Mouse (Mus musculus) ES-E14 (cell line): ENCODE measurements around the gene Mapkap1. TPM values are rescaled to one million over a fixed set of nuclear protein-coding genes. Genes with fewer than 3 reads are reported as not detected.

Source experiments
- DNase-seq: peaks from one replicate; pipeline ENCODE4 v3.0.0-alpha.2; 2013; ENCODE audit warnings: low read depth, low spot score
- H3K27ac ChIP-seq: 2 replicates; pipeline ENCODE4 v1.5.1; 2012; ENCODE audit warnings: low read depth, mild to moderate bottlenecking, low read length, moderate library complexity, mixed read lengths; ENCODE audit not compliant: poor library complexity, insufficient read depth, severe bottlenecking
- H3K36me3 ChIP-seq: 2 replicates; pipeline ENCODE4 v1.6.1; 2012; ENCODE audit warnings: mild to moderate bottlenecking, low read length, moderate library complexity, mixed read lengths; ENCODE audit not compliant: control insufficient read depth, poor library complexity, insufficient read depth, severe bottlenecking
- H3K4me1 ChIP-seq, 2 experiments: fragments of 150-350 bp in 1 of 2; sonication (generic) in 1 of 2; 2 replicates each; pipeline ENCODE4 v1.6.1; 2012; ENCODE audit warnings: low read length in 2 of 2, mild to moderate bottlenecking in 1 of 2, mixed read lengths in 1 of 2; ENCODE audit not compliant: control insufficient read depth in 2 of 2, insufficient read depth in 2 of 2, poor library complexity in 1 of 2
- H3K4me3 ChIP-seq, 2 experiments: fragments of 150-350 bp in 1 of 2; sonication (generic) in 1 of 2; 2 replicates each; pipeline ENCODE4 v1.5.1; 2012; ENCODE audit warnings: low read length in 2 of 2, low read depth in 1 of 2, mild to moderate bottlenecking in 1 of 2, mixed read lengths in 1 of 2; ENCODE audit not compliant: insufficient read depth in 1 of 2, poor library complexity in 1 of 2, severe bottlenecking in 1 of 2
- H3K9ac ChIP-seq: 2 replicates; pipeline ENCODE4 v1.6.1; 2012; ENCODE audit warnings: low read depth, mild to moderate bottlenecking, low read length, mixed read lengths; ENCODE audit not compliant: poor library complexity, insufficient read depth, severe bottlenecking
- H3K9me3 ChIP-seq: fragments of 150-350 bp; sonication (generic); 2 replicates; pipeline ENCODE4 v1.6.1; 2012; ENCODE audit warnings: low read depth, mild to moderate bottlenecking, low read length; ENCODE audit not compliant: control insufficient read depth, insufficient read depth
- CHD2 ChIP-seq: IDR thresholded peaks from 2 replicates; pipeline ENCODE4 v1.6.1; 2014; ENCODE audit warnings: mild to moderate bottlenecking, low read depth, low read length, inconsistent platforms
- HCFC1 ChIP-seq: IDR thresholded peaks from 2 replicates; pipeline ENCODE4 v1.6.1; 2012; ENCODE audit warnings: low read length, inconsistent platforms, borderline replicate concordance; ENCODE audit not compliant: insufficient read depth
- MAFK ChIP-seq: IDR thresholded peaks from 2 replicates; pipeline ENCODE4 v1.6.1; 2014; ENCODE audit warnings: mild to moderate bottlenecking, low read depth, low read length, inconsistent platforms; ENCODE audit not compliant: insufficient read depth
- ZC3H11A ChIP-seq: IDR thresholded peaks from 2 replicates; pipeline ENCODE4 v1.6.1; 2012; ENCODE audit warnings: low read depth, mild to moderate bottlenecking, inconsistent platforms, low read length, borderline replicate concordance
- ZNF384 ChIP-seq: IDR thresholded peaks from 2 replicates; pipeline ENCODE4 v1.6.1; 2012; ENCODE audit warnings: low read depth, low read length, inconsistent platforms
- in situ Hi-C, 2 experiments: fragments of 600-800 bp; cut with MboI; formaldehyde crosslinking; loops; one replicate each; pipeline ENCODE4 v1.15.1; 2025; ENCODE audit warnings: low sequenced_read_pairs in 2 of 2, inconsistent platforms in 1 of 2; ENCODE audit not compliant: unreplicated experiment in 2 of 2
- total RNA-seq: library from RNA; depleted of rRNA; stranded (reverse); fragments of 300-350 nt; gene quantifications from 2 replicates; pipeline ENCODE4 v1.2.3, GENCODE M21; 2012

Mapkap1 gene
- total RNA-seq, 1 experiment = 47.3 TPM

- no peak overlapping the region for H3K4me3 ChIP-seq
- H3K27ac ChIP-seq = no peak overlapping the region
- no peaks in the 10 kb centered on the region for H3K9me3 ChIP-seq
- no peak overlapping the region for H3K9ac ChIP-seq
- in situ Hi-C loops = no loop called here
- no peak for DNase-seq
- no peaks in the 10 kb centered on the region for H3K36me3 ChIP-seq
- TF ChIP-seq MAFK = no peak
- no peak for TF ChIP-seq CHD2
- no peak for TF ChIP-seq ZC3H11A
- no peak for TF ChIP-seq ZNF384
- no peak for TF ChIP-seq HCFC1
- H3K4me1 ChIP-seq = peaks cover 5 to 25% of the 10 kb centered on the region in 2 experiments; a peak in 3 of 4 replicates
Observed at GRCm38 (mm10) chr2:34667820-34668219, 261.2 kb downstream of the Mapkap1 start.

- H3K9ac ChIP-seq = no peak overlapping the region
- H3K9me3 ChIP-seq = no peaks in the 10 kb centered on the region
- no peak overlapping the region for H3K27ac ChIP-seq
- H3K4me3 ChIP-seq = peak overlapping the region in 1 of 2 experiments; percentile 6; a peak in 1 of 4 replicates
- peaks cover 5 to 25% of the 10 kb centered on the region in 2 experiments; a peak in 3 of 4 replicates for H3K4me1 ChIP-seq
- in situ Hi-C loops = no loop called here
- TF ChIP-seq MAFK (no peak), CHD2 (no peak), ZC3H11A (no peak), ZNF384 (no peak), HCFC1 (no peak)
- no peak for DNase-seq
- H3K36me3 ChIP-seq = no peaks in the 10 kb centered on the region
Observed at GRCm38 (mm10) chr2:34668440-34669191, 262.0 kb downstream of the Mapkap1 start.

GRCm38 (mm10) chr2:34669203-34669746 is 262.7 kb downstream of the Mapkap1 start:
- Histone ChIP-seq H3K9me3 (no peaks in the 10 kb centered on the region), H3K9ac (no peak overlapping the region), H3K4me3 (peak overlapping the region in 1 of 2 experiments; percentile 6; a peak in 1 of 4 replicates), H3K27ac (no peak overlapping the region), H3K4me1 (peaks cover 5 to 27% of the 10 kb centered on the region in 2 experiments; a peak in 3 of 4 replicates), H3K36me3 (no peaks in the 10 kb centered on the region)
- in situ Hi-C loops = no loop called here
- no peak for DNase-seq
- TF ChIP-seq ZNF384 = no peak
- TF ChIP-seq ZC3H11A = no peak
- TF ChIP-seq HCFC1 = no peak
- TF ChIP-seq CHD2 = no peak
- TF ChIP-seq MAFK = no peak

- no peaks in the 10 kb centered on the region for H3K9me3 ChIP-seq
- in situ Hi-C loops = no loop called here
- no peak overlapping the region for H3K27ac ChIP-seq
- H3K36me3 ChIP-seq = no peaks in the 10 kb centered on the region; the same call in 1 of the 2 replicates
- no peak overlapping the region for H3K4me3 ChIP-seq
- no peak for TF ChIP-seq CHD2
- no peak for TF ChIP-seq ZC3H11A
- TF ChIP-seq ZNF384 = no peak
- no peak for TF ChIP-seq HCFC1
- TF ChIP-seq MAFK = no peak
- no peak for DNase-seq
- peaks cover 5 to 27% of the 10 kb centered on the region in 2 experiments; a peak in 3 of 4 replicates for H3K4me1 ChIP-seq
- no peak overlapping the region for H3K9ac ChIP-seq
Observed at GRCm38 (mm10) chr2:34670470-34670869, 263.9 kb downstream of the Mapkap1 start.
